Mouse (Mus musculus) heart, embryonic 10.5 days (tissue): ENCODE data around the gene Narfl. TPM values are rescaled to one million over a fixed set of nuclear protein-coding genes. Genes with fewer than 3 reads are reported as not detected.
A peak's percentile ranks its signal among the peaks of the same experiment; 100 is the strongest.
"Not testable (repeated sequence)": the region's sequence is repeated elsewhere in the genome, so short reads cannot be mapped to it uniquely, and the experiment has no call there.

Experiments used
- DNase-seq: peaks from one replicate; pipeline ENCODE4 v3.0.0-alpha.2; 2017; ENCODE audit warnings: low spot score
- H3K27ac ChIP-seq: fragments of 300-500 bp; sonication (generic); 2 replicates; pipeline ENCODE4 v1.5.1; 2016; ENCODE audit warnings: mild to moderate bottlenecking
- H3K27me3 ChIP-seq: fragments of 300-500 bp; sonication (generic); 2 replicates; pipeline ENCODE4 v1.6.1; 2016; ENCODE audit warnings: mild to moderate bottlenecking; ENCODE audit not compliant: poor library complexity, insufficient read depth, severe bottlenecking
- H3K36me3 ChIP-seq: fragments of 300-500 bp; sonication (generic); 2 replicates; pipeline ENCODE4 v1.6.1; 2016; ENCODE audit warnings: mild to moderate bottlenecking, moderate library complexity
- H3K4me1 ChIP-seq: fragments of 300-500 bp; sonication (generic); 2 replicates; pipeline ENCODE4 v1.6.1; 2016; ENCODE audit warnings: mild to moderate bottlenecking
- H3K4me3 ChIP-seq: fragments of 300-500 bp; sonication (generic); 2 replicates; pipeline ENCODE4 v1.5.1; 2016; ENCODE audit warnings: mild to moderate bottlenecking, moderate library complexity
- H3K9me3 ChIP-seq: fragments of 300-500 bp; sonication (generic); 2 replicates; pipeline ENCODE4 v1.6.1; 2016; ENCODE audit warnings: mild to moderate bottlenecking, moderate library complexity
- WGBS: fragments of 180-500 bp; shearing (Covaris S2); methylation state at CpG from one replicate; pipeline ENCODE4 v1.1.7; 2016; 5-methylcytosine and 5-hydroxymethylcytosine counted together
- polyA plus RNA-seq: library from polyadenylated mRNA; unstranded; fragments of >200 nt; fragmentation: Nextera tagmentation; extraction: Ambion mirVana; gene quantifications from 2 replicates; pipeline ENCODE4 v1.2.1, GENCODE M21; 2016

The Narfl gene
- 33.5 and 36.0 TPM in 2 replicates for polyA plus RNA-seq

DNA sequence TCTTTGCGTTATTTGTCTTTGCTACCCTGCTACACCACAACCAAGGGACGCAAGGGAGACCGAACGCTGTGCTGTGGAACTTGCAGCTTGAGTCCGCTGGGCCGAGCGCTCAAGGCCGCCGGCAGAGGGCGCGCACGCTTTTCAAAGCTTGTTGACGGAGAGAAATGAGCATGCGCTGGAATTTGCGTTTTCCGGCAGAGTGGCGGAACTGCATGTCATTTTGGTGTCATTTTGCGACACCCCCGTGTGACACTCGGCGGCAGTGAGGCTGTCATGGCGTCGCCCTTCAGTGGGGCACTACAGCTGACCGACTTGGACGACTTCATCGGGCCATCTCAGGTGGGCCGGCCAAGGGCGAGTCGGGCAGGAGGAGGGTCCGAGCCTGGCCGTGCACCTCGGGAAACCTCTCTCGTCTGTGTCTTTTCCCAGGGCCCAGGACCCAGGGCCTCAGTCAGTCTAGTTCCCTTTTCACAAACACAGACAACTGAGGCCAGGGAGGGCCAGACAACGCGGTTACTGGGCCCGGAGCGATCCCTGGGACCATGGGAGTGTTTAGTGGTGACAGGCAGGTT lies at the start of gene Narfl:
Gene Narfl (plus strand): TSS at position 228 of the 572 bp plus-strand sequence.
- H3K36me3 ChIP-seq = peaks cover 26% of the 10 kb centered on the region
- no peaks in the 10 kb centered on the region for H3K9me3 ChIP-seq
- peaks cover 17% of the 10 kb centered on the region for H3K4me1 ChIP-seq
- peak within 1 kb of the TSS; percentile 93 for H3K27ac ChIP-seq
- peak; percentile 99 for DNase-seq
- peaks cover 13% of the 10 kb centered on the region; the same call in 1 of the 2 replicates for H3K27me3 ChIP-seq
- WGBS = under 1% methylated on average over 37 of the region's 37 CpGs
- peak within 1 kb of the TSS; percentile 86 for H3K4me3 ChIP-seq

DNA sequence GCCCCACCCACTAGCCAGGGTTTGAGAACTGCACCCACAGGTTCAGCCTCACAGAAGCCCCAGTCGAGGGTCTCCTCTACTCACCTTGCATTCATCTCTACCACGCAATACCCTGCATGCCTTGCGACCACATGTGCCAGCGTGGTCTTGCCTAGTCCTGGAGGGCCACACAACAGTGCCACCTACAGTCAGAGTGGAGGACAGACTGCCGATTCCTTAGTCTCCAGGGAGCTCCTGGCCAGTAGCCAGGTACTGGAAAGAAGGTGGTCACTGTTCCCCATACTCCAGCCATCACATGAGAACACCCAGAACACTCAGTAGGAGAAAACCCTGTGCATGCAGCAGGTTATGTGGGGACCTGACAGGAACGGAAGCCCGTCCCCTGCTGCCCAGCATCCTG lies 49.7 kb upstream of the Narfl start:
- no peak for DNase-seq
- H3K9me3 ChIP-seq = no peaks in the 10 kb centered on the region
- no peak overlapping the region for H3K27ac ChIP-seq
- H3K27me3 ChIP-seq = peaks cover 7% of the 10 kb centered on the region; the same call in 1 of the 2 replicates
- H3K4me1 ChIP-seq = peaks cover 22% of the 10 kb centered on the region
- no peak overlapping the region for H3K4me3 ChIP-seq
- peaks cover 56% of the 10 kb centered on the region for H3K36me3 ChIP-seq
- 81% methylated on average over 7 of the region's 7 CpGs for WGBS

DNA sequence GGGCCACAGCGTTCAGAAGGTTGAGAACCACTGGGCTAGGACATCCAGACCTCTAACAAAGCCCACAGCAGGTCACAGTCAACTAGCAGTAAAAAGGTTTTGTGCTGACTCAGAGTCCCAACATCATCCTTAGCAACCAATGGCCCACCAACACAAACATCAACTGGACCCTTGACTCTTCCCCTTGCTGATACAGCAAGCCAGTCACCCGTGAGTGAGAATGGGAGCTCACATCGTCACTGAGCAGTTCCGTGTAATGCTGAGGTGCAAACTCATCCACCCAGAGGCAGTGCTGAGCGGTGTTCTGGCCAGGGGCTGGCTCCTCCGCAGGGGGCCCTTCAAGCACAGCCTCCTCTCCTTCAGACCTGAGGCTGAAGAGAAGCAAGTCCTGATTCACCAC lies 48.3 kb upstream of the Narfl start:
- WGBS = 81% methylated on average over 6 of the region's 6 CpGs
- no peak for DNase-seq
- no peak overlapping the region for H3K4me3 ChIP-seq
- H3K9me3 ChIP-seq = no peaks in the 10 kb centered on the region
- H3K27me3 ChIP-seq = no peaks in the 10 kb centered on the region
- H3K36me3 ChIP-seq = peaks cover 50% of the 10 kb centered on the region
- H3K27ac ChIP-seq = no peak overlapping the region
- peaks cover 22% of the 10 kb centered on the region for H3K4me1 ChIP-seq

DNA sequence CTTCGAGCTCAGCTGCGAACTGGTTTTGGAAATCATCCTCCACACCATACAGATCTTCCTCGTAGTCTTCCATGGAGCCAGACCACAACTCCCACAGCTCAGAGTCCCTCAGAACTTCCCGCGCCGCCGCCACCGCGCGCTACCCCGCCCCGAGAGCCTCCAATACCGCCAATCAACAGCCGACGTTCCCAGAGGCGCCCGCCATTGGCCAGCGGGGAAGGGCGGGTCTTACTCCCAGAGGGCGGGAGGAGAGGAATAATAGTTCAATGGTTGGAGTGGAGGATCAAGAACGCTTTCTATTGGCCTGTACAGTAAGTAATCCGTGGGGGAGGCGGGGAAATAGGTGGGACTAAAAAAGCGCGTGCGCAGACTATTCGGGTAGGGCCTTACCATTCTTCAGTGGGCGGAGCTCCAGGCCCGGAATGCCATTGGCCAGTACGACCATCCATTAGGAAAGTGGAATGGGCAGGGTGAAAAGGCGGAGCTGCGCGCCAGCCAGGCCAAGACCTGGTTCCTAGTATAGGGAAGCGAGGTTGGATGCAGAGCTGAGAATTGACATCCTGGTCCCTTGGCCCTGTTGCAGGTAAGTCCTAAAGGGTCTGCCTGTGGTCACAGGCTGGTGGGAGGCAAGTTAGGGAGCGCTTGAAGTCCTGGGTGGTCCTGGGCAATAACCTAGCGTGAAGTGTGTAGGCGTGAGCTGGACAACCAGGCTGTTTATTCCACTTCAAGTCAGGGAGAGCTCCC lies 46.1 kb upstream of the Narfl start, which contains the start of the genes Chtf18 and Rpusd1:
Gene Chtf18 (minus strand): TSS at position 155 of the 744 bp plus-strand sequence.
Gene Rpusd1 (plus strand): TSS at position 406 of the 744 bp plus-strand sequence.
- H3K36me3 ChIP-seq = peaks cover 40% of the 10 kb centered on the region

DNA sequence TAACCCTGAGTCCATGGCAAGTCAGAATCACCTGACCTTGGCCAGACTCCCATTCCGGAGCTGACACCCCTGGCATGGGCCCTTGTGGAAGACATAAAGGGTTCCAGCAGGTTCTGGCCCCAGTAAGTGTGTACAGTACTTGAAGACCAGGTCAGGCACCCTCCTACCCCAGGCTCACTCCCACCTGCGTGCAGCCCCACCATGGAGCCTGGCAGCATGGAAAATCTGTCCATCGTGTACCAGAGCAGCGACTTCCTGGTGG lies 45.6 kb upstream of the Narfl start:
- Histone ChIP-seq H3K36me3 (peaks cover 35% of the 10 kb centered on the region), H3K4me1 (peaks cover 34% of the 10 kb centered on the region), H3K27me3 (no peaks in the 10 kb centered on the region), H3K9me3 (no peaks in the 10 kb centered on the region), H3K4me3 (peak overlapping the region; percentile 74), H3K27ac (peak overlapping the region; percentile 88)
- WGBS = 22% methylated on average over 4 of the region's 4 CpGs
- DNase-seq = no peak

More for the DNA sequence above, 46.1 kb upstream of the Narfl start, which contains the start of the genes Chtf18 and Rpusd1:
- peak; percentile 100 for DNase-seq
- peak within 1 kb of the TSS; percentile 88 for H3K27ac ChIP-seq
- H3K4me1 ChIP-seq = peaks cover 34% of the 10 kb centered on the region
- WGBS = 3% methylated on average over 37 of the region's 37 CpGs
- H3K27me3 ChIP-seq = no peaks in the 10 kb centered on the region
- no peaks in the 10 kb centered on the region for H3K9me3 ChIP-seq
- H3K4me3 ChIP-seq = peak within 1 kb of the TSS; percentile 74

DNA sequence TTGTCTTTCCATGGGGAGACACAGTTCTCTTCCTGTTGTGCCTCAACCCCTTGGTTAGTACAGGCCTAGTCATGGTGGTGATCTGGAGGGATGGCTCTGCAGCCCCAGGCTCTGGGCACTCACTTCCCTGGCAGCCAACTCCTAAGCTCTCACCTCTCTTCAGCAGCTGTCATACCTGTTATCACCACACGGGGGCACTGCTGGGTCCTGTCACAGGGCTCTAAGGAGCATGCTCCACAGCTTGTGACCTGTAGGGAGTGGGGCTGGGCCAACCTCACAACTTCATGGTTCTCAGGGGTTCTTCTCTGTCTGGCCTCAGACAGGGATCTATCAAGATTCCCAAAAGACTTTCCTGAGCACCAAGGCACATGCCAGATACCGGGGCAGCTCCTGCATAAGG lies 41.5 kb upstream of the Narfl start:
- WGBS = 16% methylated on average over 2 of the region's 2 CpGs
- H3K4me1 ChIP-seq = peaks cover 23% of the 10 kb centered on the region
- no peaks in the 10 kb centered on the region for H3K9me3 ChIP-seq
- peaks cover 18% of the 10 kb centered on the region for H3K27me3 ChIP-seq
- H3K36me3 ChIP-seq = peaks cover 20% of the 10 kb centered on the region
- no peak overlapping the region for H3K4me3 ChIP-seq
- peak; percentile 93 for DNase-seq
- H3K27ac ChIP-seq = no peak overlapping the region

DNA sequence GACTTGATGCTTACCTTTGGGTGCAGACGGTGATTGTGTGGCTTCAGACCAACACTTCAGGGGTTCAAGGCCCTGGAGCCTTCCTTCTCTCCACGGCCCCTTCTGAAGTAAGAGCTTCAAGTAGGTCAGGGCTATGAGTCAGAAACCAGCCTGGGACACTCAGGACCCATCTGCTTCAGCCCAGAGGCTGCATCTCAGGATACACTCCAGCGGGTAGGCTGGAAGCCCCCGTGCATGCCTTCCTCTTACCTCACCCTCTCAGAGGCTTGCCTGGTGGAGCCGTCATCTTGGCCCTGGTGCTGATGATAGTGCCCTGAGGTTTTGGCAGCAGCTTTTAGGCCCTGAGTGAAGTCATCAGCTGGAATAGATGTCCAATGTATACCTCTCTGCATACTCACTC lies 38.3 kb upstream of the Narfl start:
- H3K4me1 ChIP-seq = peaks cover 12% of the 10 kb centered on the region; the same call in 1 of the 2 replicates
- WGBS = 77% methylated on average over 5 of the region's 5 CpGs
- no peaks in the 10 kb centered on the region for H3K9me3 ChIP-seq
- peaks cover 35% of the 10 kb centered on the region for H3K27me3 ChIP-seq
- H3K27ac ChIP-seq = no peak overlapping the region
- H3K4me3 ChIP-seq = no peak overlapping the region
- peaks cover 13% of the 10 kb centered on the region for H3K36me3 ChIP-seq
- DNase-seq = no peak

DNA sequence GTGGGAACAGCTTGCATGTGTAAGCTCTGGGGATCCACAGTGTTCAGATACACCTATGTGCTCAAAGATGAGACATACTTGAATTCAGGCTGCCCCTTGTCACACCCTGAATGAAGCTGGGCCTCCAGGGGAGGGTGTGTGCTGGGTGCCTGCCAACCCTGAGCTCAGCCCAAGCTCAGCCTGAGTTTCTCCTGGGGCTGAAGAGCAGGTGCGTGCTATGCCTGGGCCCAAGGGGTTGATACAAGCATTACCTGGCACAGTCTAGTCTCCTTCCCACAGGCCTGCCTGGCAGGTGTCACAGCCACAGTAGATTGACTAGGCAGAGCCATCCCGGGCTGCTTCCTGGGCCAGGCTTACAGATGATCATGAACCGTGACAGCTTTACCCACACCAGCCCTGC lies 37.8 kb upstream of the Narfl start, which contains the start of gene Mslnl:
Gene Mslnl (plus strand): TSS at position 298 of the 400 bp plus-strand sequence.
- peaks cover 12% of the 10 kb centered on the region; the same call in 1 of the 2 replicates for H3K4me1 ChIP-seq
- peaks cover 8% of the 10 kb centered on the region for H3K36me3 ChIP-seq
- H3K9me3 ChIP-seq = no peaks in the 10 kb centered on the region
- H3K27me3 ChIP-seq = peaks cover 35% of the 10 kb centered on the region
- H3K4me3 ChIP-seq = no peak within 1 kb of the TSS
- H3K27ac ChIP-seq = no peak within 1 kb of the TSS
- no peak for DNase-seq
- 76% methylated on average over 3 of the region's 3 CpGs for WGBS

DNA sequence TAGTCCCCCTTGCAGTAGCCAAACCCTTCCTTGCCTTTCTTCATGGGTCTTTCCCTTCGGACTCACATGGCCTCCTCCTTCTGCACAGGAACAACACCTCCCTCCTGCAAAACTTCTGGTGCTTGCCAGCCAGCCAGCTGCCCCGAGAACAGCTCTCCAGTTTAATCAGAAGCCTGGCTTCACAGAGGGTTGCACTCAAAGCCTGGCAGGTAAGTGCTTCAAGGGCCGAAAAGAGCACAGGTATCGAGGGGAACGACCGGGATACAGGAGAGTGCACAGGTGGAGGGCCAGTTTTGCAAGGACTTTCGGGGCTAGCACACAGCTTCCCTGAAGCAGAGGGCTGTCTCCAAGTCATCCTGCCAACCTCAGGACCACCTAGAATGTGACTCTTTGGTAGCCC lies 34.7 kb upstream of the Narfl start:
- Histone ChIP-seq H3K4me1 (no peaks in the 10 kb centered on the region), H3K4me3 (no peak overlapping the region), H3K27me3 (peaks cover 51% of the 10 kb centered on the region), H3K9me3 (no peaks in the 10 kb centered on the region), H3K36me3 (no peaks in the 10 kb centered on the region), H3K27ac (no peak overlapping the region)
- WGBS = 70% methylated on average over 7 of the region's 7 CpGs
- DNase-seq = no peak

DNA sequence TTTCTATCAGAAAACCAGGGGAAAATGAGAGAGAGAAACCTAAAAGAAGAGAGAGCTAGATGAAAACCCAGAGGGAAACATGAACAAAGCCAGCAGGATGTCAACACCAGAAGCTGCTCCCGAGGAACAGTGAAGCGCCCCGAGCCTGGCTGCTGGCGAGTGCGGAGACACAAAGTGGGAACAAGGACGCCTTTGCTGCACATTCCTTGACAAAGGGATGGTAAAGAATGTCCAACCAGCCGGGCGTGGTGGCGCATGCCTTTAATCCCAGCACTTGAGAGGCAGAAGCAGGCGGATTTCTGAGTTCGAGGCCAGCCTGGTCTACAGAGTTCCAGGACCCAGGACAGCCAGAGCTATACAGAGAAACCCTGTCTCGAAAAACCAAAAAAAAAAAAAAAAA lies 32.1 kb upstream of the Narfl start:
- 71% methylated on average over 12 of the region's 12 CpGs for WGBS
- H3K4me1 ChIP-seq, DNase-seq, H3K4me3 ChIP-seq, H3K36me3 ChIP-seq, H3K9me3 ChIP-seq, H3K27ac ChIP-seq: not testable (repeated sequence)
- H3K27me3 ChIP-seq = peaks cover 52% of the 10 kb centered on the region

DNA sequence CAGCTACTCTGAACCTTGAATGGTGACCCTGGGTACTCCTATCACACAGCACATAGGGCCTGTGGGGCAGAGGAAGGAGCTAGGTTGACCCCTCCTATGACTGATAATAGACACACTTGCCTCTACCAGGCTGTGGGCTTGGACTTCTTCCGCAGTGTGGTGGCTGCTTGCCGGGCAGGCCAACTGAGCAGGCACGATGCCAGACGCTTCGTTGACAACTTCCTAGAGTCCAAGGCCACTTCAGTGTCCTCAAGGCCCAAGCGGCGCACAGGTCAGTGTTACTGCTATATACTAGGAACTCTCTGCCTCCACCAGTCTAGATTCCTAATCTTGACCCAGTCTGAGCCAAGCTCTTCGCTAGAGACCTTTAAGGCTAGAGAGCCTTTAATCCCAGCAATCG lies 29.7 kb upstream of the Narfl start:
- peaks cover 35% of the 10 kb centered on the region for H3K27me3 ChIP-seq
- peaks cover 8% of the 10 kb centered on the region for H3K4me1 ChIP-seq
- H3K27ac ChIP-seq = no peak overlapping the region
- DNase-seq = no peak
- H3K9me3 ChIP-seq = no peaks in the 10 kb centered on the region
- 89% methylated on average over 9 of the region's 9 CpGs for WGBS
- no peak overlapping the region for H3K4me3 ChIP-seq
- no peaks in the 10 kb centered on the region for H3K36me3 ChIP-seq

DNA sequence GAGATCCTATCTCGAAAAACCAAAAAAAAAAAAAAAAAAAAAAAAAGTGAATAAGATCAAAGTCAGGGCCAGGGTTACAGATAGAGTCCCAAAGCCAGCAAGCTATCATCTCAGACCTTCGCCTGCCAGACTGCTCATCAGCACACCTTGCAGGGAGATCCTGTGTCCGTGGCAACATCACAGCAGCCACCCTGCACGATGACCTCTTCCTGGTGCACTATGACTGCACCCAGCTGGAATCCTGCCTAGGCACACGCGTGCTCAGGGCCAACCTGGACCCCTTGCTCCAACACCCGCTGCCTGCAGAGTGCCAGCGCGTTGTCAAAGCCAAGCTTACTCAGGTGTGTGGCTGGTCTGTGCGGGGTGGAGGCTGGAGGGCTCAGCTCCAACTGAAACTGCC lies 29.3 kb upstream of the Narfl start:
- Histone ChIP-seq H3K36me3 (no peaks in the 10 kb centered on the region), H3K4me1 (peaks cover 8% of the 10 kb centered on the region), H3K9me3 (no peaks in the 10 kb centered on the region), H3K27ac (no peak overlapping the region), H3K27me3 (peaks cover 33% of the 10 kb centered on the region), H3K4me3 (no peak overlapping the region)
- no peak for DNase-seq
- WGBS = 78% methylated on average over 10 of the region's 10 CpGs

DNA sequence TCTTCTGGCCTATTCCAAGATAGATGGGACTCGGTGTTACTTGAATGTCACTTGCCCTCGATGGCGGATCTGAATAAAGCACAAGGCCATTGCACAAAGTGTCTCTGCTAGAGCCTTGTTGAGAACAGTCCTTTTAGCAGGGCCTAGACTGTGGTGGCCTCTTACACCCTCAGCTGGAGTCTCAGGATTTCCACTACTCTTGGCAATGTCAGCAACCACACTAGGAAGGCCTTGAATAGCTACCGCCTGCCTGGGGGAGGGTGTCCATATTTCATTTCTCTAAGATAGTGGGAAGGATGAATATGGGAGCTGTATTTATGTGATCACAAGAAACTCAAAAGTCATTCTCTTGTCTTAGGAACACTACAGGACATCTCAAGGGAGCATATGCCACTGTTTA lies 25.3 kb upstream of the Narfl start:
- Histone ChIP-seq H3K27me3 (peaks cover 40% of the 10 kb centered on the region), H3K4me3 (no peak overlapping the region), H3K4me1 (peaks cover 16% of the 10 kb centered on the region), H3K9me3 (no peaks in the 10 kb centered on the region), H3K27ac (no peak overlapping the region), H3K36me3 (no peaks in the 10 kb centered on the region)
- DNase-seq = no peak
- WGBS = 82% methylated on average over 4 of the region's 4 CpGs
